In genomic region chr7:31149751-31150565, GRCm38 (mm10) we compare ENCODE assay signal across 8 mouse cellular contexts. TPM values are rescaled to one million over a fixed set of nuclear protein-coding genes. Genes with fewer than 3 reads are reported as not detected.
DNase-seq lines count a peak whose midpoint lies in the region; ATAC-seq lines count a peak whose summit lies in the region.

No protein-coding gene starts in this region.

- peak overlapping the region; percentile 72 for H3K4me2 ChIP-seq in embryonic facial prominence, embryonic 14.5 days (ENCODE audit: low read depth, low read length)
- peak overlapping the region; percentile 77 for H3K4me2 ChIP-seq in neural tube, embryonic 12.5 days (replicated peaks)

- H3K27me3 ChIP-seq in embryonic facial prominence, embryonic 14.5 days (replicated peaks; ENCODE audit: control insufficient read depth, insufficient read depth, low read length) = no peaks in the 10 kb centered on the region
- no peaks in the 10 kb centered on the region for H3K27me3 ChIP-seq in limb, embryonic 10.5 days (ENCODE audit: low read depth, poor library complexity, severe bottlenecking)
- no peaks in the 10 kb centered on the region for H3K27me3 ChIP-seq in neural tube, embryonic 12.5 days (replicated peaks)

- peaks cover 18% of the 10 kb centered on the region; the same call in 1 of the 2 replicates for H3K4me1 ChIP-seq in embryonic facial prominence, embryonic 14.5 days (ENCODE audit: control insufficient read depth, insufficient read depth, low read length)
- H3K4me1 ChIP-seq in limb, embryonic 10.5 days = peaks cover 49% of the 10 kb centered on the region
- H3K4me1 ChIP-seq in neural tube, embryonic 12.5 days = peaks cover 31% of the 10 kb centered on the region

- peak overlapping the region; percentile 81 for H3K9ac ChIP-seq in embryonic facial prominence, embryonic 14.5 days (ENCODE audit: low read depth, low read length)
- peak overlapping the region; percentile 98 for H3K9ac ChIP-seq in neural tube, embryonic 12.5 days

- H3K4me3 ChIP-seq in embryonic facial prominence, embryonic 14.5 days (ENCODE audit: low read depth, low read length) = peak overlapping the region; percentile 72
- peak overlapping the region; percentile 94 for H3K4me3 ChIP-seq in limb, embryonic 10.5 days
- peak overlapping the region; percentile 84 for H3K4me3 ChIP-seq in neural tube, embryonic 12.5 days

- H3K27ac ChIP-seq in embryonic facial prominence, embryonic 14.5 days (replicated peaks; ENCODE audit: low read depth, low read length) = peak overlapping the region; percentile 94
- H3K27ac ChIP-seq in limb, embryonic 10.5 days = peak overlapping the region; percentile 99
- peak overlapping the region; percentile 95 for H3K27ac ChIP-seq in neural tube, embryonic 12.5 days

- no peaks in the 10 kb centered on the region for H3K9me3 ChIP-seq in embryonic facial prominence, embryonic 14.5 days (ENCODE audit: control insufficient read depth, low read length)
- no peaks in the 10 kb centered on the region for H3K9me3 ChIP-seq in limb, embryonic 10.5 days (replicated peaks)
- no peaks in the 10 kb centered on the region for H3K9me3 ChIP-seq in neural tube, embryonic 12.5 days

- no peak for ATAC-seq in embryonic facial prominence, embryonic 14.5 days (ENCODE audit: low read depth)
- ATAC-seq in neural tube, embryonic 12.5 days (ENCODE audit: low FRiP score, low read depth) = peak; percentile 33

- peak; percentile 30 to 46 for DNase-seq in layer of hippocampus, postnatal 10 days (ENCODE audit: low spot score in 2 of 2)
- DNase-seq in layer of hippocampus, postnatal 14 days (ENCODE audit: low spot score in 2 of 2) = no peak
- DNase-seq in MN1 (ENCODE audit: low spot score) = peak; percentile 37
- DNase-seq in embryonic facial prominence, embryonic 14.5 days (ENCODE audit: low spot score) = peak; percentile 41
- DNase-seq in limb, embryonic 10.5 days (ENCODE audit: low spot score) = no peak
- no peak for DNase-seq in ovary, postnatal 14 days (ENCODE audit: low spot score)
- DNase-seq in frontal cortex, postnatal 25 days (ENCODE audit: low spot score in 2 of 2) = no peak

- 2% methylated on average over 13 of the region's 20 CpGs for WGBS in embryonic facial prominence, embryonic 14.5 days
- 6% methylated on average over 20 of the region's 20 CpGs for WGBS in limb, embryonic 10.5 days
- 2% methylated on average over 20 of the region's 20 CpGs for WGBS in neural tube, embryonic 12.5 days

- H3K36me3 ChIP-seq in embryonic facial prominence, embryonic 14.5 days (ENCODE audit: control insufficient read depth, insufficient read depth, low read length) = peaks cover 16% of the 10 kb centered on the region; the same call in 1 of the 2 replicates
- H3K36me3 ChIP-seq in limb, embryonic 10.5 days = peaks cover 29% of the 10 kb centered on the region
- H3K36me3 ChIP-seq in neural tube, embryonic 12.5 days = peaks cover 11% of the 10 kb centered on the region

RNA-seq across cellular contexts. Expression of gene Gramd1a, which starts 5.7 kb away (rescaled TPM):
- total RNA-seq in layer of hippocampus, postnatal 10 days (2021) = 100 to 1,000 TPM; 143 to 144 TPM
- total RNA-seq in layer of hippocampus, postnatal 14 days (2021) = 100 to 1,000 TPM; 123 to 134 TPM
- 65.4 and 65.7 TPM in 2 replicates for polyA plus RNA-seq in embryonic facial prominence, embryonic 14.5 days (2014; fragmentation: Nextera tagmentation; extraction: Ambion mirVana)
- 87.3 and 106 TPM in 2 replicates for polyA plus RNA-seq in limb, embryonic 10.5 days (2016; fragmentation: Nextera tagmentation; extraction: Ambion mirVana)
- polyA plus RNA-seq in neural tube, embryonic 12.5 days (2016; fragmentation: Nextera tagmentation; extraction: Ambion mirVana) = 207 and 221 TPM in 2 replicates

RNA-seq across cellular contexts. Expression of gene Scn1b, which starts 23.2 kb away (rescaled TPM):
- total RNA-seq in layer of hippocampus, postnatal 10 days (2021) = 100 to 1,000 TPM; 264 to 274 TPM
- 100 to 1,000 TPM; 430 to 445 TPM for total RNA-seq in layer of hippocampus, postnatal 14 days (2021)
- 8.5 and 9.4 TPM in 2 replicates for polyA plus RNA-seq in embryonic facial prominence, embryonic 14.5 days (2014; fragmentation: Nextera tagmentation; extraction: Ambion mirVana)
- 0.38 and 0.81 TPM in 2 replicates for polyA plus RNA-seq in limb, embryonic 10.5 days (2016; fragmentation: Nextera tagmentation; extraction: Ambion mirVana)
- 2.5 and 2.8 TPM in 2 replicates for polyA plus RNA-seq in neural tube, embryonic 12.5 days (2016; fragmentation: Nextera tagmentation; extraction: Ambion mirVana)

RNA-seq across cellular contexts. Expression of gene Hpn, which starts 34.9 kb away (rescaled TPM):
- 1 to 10 TPM; 2.1 to 2.9 TPM for total RNA-seq in layer of hippocampus, postnatal 10 days (2021)
- total RNA-seq in layer of hippocampus, postnatal 14 days (2021) = 1 to 10 TPM; 2.8 to 3.1 TPM
- polyA plus RNA-seq in embryonic facial prominence, embryonic 14.5 days (2014; fragmentation: Nextera tagmentation; extraction: Ambion mirVana) = 4.4 and 4.9 TPM in 2 replicates
- 3.1 TPM in 2 replicates for polyA plus RNA-seq in limb, embryonic 10.5 days (2016; fragmentation: Nextera tagmentation; extraction: Ambion mirVana)
- 0.27 and 0.46 TPM in 2 replicates for polyA plus RNA-seq in neural tube, embryonic 12.5 days (2016; fragmentation: Nextera tagmentation; extraction: Ambion mirVana)

Comparison
In these comparisons a context has a peak if more than half of its experiments do, and no peak if none do; other contexts are left out.
1. DNase-seq: peak in layer of hippocampus, postnatal 10 days (2 of 2), MN1 (single experiment) and embryonic facial prominence, embryonic 14.5 days (single experiment); none in layer of hippocampus, postnatal 14 days (0 of 2), limb, embryonic 10.5 days (single experiment), ovary, postnatal 14 days (single experiment) and frontal cortex, postnatal 25 days (0 of 2).
2. Peak in every context shown above with its lines, with median percentiles within 50 percentile points of each other: H3K27ac ChIP-seq and H3K4me3 ChIP-seq.